Mouse (Mus musculus) heart, postnatal 0 days (tissue): Measurements from ENCODE around the gene Sars.

Experiments used
- CTCF ChIP-seq: IDR thresholded peaks from 2 replicates; pipeline ENCODE4 v1.5.1; 2016; ENCODE audit warnings: antibody characterized with exemption, control low read depth, low read depth
- EP300 ChIP-seq: IDR thresholded peaks from 2 replicates; pipeline ENCODE4 v1.6.1; 2016; ENCODE audit warnings: antibody characterized with exemption, low read depth

DNA sequence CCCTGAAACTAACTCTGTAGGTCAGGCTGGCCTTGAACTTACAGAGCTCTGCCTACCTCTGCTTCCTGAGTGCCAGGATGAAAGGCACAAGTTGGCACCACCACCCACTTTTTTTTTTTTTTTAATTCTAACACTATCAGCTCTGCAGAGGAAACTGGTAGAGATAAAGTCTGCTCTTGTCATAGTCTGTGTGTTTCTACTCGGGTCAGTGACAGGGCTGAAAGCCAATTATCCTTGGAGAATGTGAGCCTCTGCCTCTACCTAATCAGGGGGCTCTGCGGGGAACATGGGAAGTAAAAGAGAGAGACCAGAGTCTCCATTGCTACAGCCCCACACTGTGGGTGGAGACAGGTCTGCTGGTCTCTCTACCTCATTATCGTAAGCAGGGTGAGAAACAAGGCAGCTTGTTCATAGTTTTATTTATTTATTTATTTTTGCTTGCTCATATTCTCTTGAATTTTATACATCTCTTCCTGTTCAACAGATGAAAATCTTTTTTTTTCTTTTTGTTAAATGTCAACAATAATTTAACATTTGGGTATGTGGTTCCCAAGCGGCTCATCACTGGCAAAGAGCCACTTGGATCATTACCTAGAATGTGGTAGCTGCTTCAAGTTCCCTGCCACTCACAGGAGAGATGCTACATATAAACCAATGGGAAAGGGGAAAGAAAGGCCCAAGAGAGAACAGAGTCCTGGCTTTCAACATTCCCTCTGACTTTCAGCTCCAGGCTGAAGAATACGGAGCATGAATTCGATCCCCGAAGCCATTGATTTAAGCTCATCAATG is 65.9 kb downstream of the Sars start:
- no peak for TF ChIP-seq CTCF
- no peak for TF ChIP-seq EP300
